Mouse (Mus musculus): ENCODE measurements around the gene Nrxn3.

DNA sequence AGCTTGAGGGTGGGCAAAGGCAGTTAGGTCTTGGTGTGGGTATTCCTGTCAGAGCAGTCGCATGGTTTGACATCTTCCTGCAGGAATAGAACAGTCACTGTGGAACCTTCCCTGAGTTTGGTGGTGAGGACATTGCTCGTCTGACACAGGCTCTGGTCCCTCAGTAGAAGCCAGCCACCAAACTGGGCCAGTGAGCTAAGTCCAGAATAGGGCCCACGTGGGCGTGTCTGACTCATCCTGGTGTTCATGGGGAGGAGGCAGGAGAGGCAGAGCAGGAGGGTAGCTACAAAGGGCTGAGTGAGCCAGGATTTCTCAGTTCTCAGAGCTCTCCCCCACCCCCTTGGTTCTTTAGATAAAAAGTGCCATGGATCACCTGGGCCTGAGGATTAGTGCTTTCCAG is 15.9 kb downstream of the Nrxn3 start:
- TF ChIP-seq CTCF (IDR thresholded peaks at IDR 0.05; ENCODE audit: low read depth): no peak
- no peak for TF ChIP-seq EP300 (IDR thresholded peaks at IDR 0.05; ENCODE audit: low read depth)

Measured in liver, postnatal 0 days (tissue).